Mouse (Mus musculus): Measurements from ENCODE around the gene E130114P18Rik. TPM values are rescaled to one million over a fixed set of nuclear protein-coding genes. Genes with fewer than 3 reads are reported as not detected.

The E130114P18Rik gene
- polyA plus RNA-seq, 1 experiment from 2014 or later: 24.4 TPM

DNA sequence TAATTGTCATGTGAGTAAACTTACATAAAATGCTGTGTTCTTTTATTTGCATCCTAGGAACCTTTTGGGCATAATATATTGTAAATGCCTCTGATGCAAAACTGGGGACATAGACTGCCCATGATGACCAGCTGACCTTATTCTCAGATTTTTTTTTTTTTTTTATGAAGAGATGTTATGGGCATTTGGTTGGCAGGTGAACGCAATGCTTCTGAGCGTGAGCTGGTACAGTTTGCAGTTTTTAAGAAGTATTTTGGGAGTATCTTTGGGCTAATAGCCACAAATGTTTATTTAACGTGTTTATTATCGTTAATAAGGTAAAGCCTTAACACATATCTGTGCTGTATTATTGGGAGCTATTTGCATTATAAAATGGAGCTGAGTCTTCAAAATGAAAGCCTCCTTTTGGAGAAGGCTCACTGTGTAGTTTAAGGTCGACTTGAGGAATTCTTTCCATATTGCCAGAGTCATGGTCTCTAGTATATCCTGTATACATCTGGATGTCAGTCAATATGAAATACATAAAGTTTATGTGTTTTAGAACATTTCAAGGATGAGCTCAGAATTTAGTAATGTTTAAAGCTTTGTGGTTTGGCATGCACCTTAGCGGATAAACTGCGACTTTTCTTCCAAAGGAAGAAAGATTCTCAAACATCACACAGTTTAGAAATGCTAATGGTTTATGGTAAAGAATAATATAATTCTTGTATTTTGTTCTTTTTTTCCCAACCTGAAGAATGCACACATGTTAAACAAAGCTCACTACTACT lies 3.0 kb upstream of the E130114P18Rik start:
- 73% methylated on average over 7 of the region's 7 CpGs for WGBS
- Histone ChIP-seq H3K27me3 (peaks cover 72% of the 10 kb centered on the region), H3K4me3 (replicated peaks) (peak overlapping the region; percentile 15), H3K27ac (no peak overlapping the region), H3K36me3 (peaks cover 9% of the 10 kb centered on the region), H3K9ac (replicated peaks) (no peak overlapping the region; the same call in 1 of the 2 replicates), H3K4me1 (replicated peaks) (peaks cover 24% of the 10 kb centered on the region), H3K4me2 (replicated peaks) (peak overlapping the region; percentile 88), H3K9me3 (no peaks in the 10 kb centered on the region)
- ATAC-seq: no peak

- peaks cover 32% of the 10 kb centered on the region for H3K4me1 ChIP-seq (replicated peaks)
- H3K9me3 ChIP-seq: no peaks in the 10 kb centered on the region
- peaks cover 9% of the 10 kb centered on the region for H3K36me3 ChIP-seq
- peak overlapping the region; percentile 72 for H3K4me3 ChIP-seq (replicated peaks)
- WGBS: 30% methylated on average over 7 of the region's 7 CpGs
- H3K27ac ChIP-seq: 0 out of 2 replicates have a peak overlapping the region, but pooled peaks have one; percentile 7
- ATAC-seq: no peak
- H3K27me3 ChIP-seq: peaks cover 72% of the 10 kb centered on the region
- peak overlapping the region; percentile 88 for H3K4me2 ChIP-seq (replicated peaks)
- H3K9ac ChIP-seq (replicated peaks): peak overlapping the region; percentile 24; the same call in 1 of the 2 replicates
Observed at GRCm38 (mm10) chr4:97780024-97780423, 2.1 kb upstream of the E130114P18Rik start.

DNA sequence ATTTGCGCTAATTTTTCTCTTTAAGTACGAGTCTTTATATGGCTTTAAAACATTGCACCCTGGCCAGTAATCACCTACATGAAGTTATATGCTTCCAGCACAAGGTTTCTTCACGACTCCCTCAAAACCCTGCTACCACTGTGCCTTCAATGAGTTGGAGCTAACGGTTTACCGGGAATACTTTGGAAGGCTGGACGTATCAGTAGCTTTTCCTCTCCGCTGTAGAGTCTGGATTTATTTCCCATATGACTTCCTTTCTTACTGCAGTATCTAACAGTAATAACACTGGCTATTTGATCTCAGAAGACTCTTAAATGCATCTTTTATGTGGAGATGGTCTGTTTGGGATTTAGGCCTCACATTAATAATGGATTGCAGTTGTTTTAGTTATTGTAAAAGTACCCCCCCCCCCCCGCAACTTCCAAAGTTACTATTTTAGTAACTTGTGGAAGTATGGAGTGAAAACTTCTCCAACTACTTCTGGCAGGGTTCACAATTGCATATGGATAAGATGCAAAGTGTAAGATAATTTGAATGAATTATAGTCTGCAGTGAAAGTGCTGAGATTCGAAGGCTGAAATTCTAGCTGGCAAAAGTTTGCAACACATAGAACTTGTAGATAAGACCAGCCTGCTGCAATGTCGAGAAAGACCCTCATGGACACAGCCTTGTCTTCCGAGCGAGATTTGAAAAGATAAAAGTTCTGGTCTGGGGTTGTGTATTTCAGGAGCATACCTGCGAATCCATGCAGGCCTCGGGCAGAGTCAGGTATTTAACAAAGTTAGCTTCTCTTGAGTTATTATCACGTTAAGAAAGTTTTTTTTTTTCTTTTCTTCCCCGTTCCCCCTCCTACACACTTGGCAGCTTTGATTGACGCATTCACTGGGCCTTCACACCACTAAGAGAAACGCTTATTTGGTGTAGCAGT lies 1.4 kb upstream of the E130114P18Rik start:
- Histone ChIP-seq H3K4me1 (replicated peaks) (peaks cover 36% of the 10 kb centered on the region), H3K4me3 (replicated peaks) (peak overlapping the region; percentile 72), H3K4me2 (replicated peaks) (peak overlapping the region; percentile 88), H3K36me3 (peaks cover 9% of the 10 kb centered on the region), H3K9me3 (no peaks in the 10 kb centered on the region), H3K27me3 (peaks cover 71% of the 10 kb centered on the region), H3K27ac (peak overlapping the region; percentile 85), H3K9ac (replicated peaks) (peak overlapping the region; percentile 94)
- WGBS: 6% methylated on average over 18 of the region's 18 CpGs
- no peak for ATAC-seq

- peaks cover 71% of the 10 kb centered on the region for H3K27me3 ChIP-seq
- ATAC-seq: peak; percentile 29
Observed at GRCm38 (mm10) chr4:97778211-97779002, 529 bp upstream of the E130114P18Rik start.

DNA sequence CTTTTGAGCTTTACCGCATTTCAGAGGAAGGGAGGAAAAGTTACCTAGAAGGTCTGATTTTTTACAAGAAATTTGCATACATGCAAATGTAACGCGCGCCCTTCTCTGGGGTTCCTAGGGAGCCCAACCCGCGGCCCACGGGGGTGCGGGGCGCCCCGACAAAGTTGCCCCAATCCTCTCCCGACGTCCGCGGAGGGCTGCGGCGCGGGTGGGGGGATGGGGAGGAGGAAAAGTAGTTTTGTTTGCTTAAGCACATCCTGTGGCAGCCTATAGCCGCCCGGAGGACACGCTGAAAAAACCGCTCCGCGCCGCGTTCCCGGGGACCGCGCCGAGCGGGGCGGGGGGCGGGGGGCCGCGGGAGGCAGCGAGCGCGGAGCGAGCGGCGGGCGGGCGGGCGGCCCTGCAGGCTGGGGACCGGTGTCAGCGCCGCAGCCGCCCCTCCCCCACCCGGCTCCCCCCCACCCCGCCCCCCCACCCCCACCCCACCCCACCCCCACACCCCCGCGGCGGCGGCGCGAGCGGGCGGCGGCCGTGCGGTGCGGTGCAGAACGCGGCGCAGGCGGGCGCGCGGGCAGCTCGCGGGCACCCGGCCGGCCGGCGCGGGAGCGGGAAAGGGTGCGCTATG lies 685 bp downstream of the E130114P18Rik start:
- H3K27ac ChIP-seq: peak overlapping the region; percentile 85
- H3K4me3 ChIP-seq (replicated peaks): peak overlapping the region; percentile 72
- H3K9me3 ChIP-seq: no peaks in the 10 kb centered on the region
- peak; percentile 61 for ATAC-seq
- under 1% methylated on average over 49 of the region's 77 CpGs for WGBS
- H3K36me3 ChIP-seq: no peaks in the 10 kb centered on the region
- peak overlapping the region; percentile 94 for H3K9ac ChIP-seq (replicated peaks)
- H3K4me1 ChIP-seq (replicated peaks): peaks cover 45% of the 10 kb centered on the region
- peak overlapping the region; percentile 88 for H3K4me2 ChIP-seq (replicated peaks)
- peaks cover 60% of the 10 kb centered on the region for H3K27me3 ChIP-seq

More at GRCm38 (mm10) chr4:97778211-97779002, 529 bp upstream of the E130114P18Rik start:
- Histone ChIP-seq H3K9me3 (no peaks in the 10 kb centered on the region), H3K27ac (peak overlapping the region; percentile 85), H3K36me3 (peaks cover 5% of the 10 kb centered on the region), H3K4me3 (replicated peaks) (peak overlapping the region; percentile 72), H3K9ac (replicated peaks) (peak overlapping the region; percentile 94), H3K4me2 (replicated peaks) (peak overlapping the region; percentile 88), H3K4me1 (replicated peaks) (peaks cover 44% of the 10 kb centered on the region)
- WGBS: under 1% methylated on average over 85 of the region's 94 CpGs

- WGBS: under 1% methylated on average over 10 of the region's 10 CpGs
Observed at GRCm38 (mm10) chr4:97776388-97777080, 1.3 kb downstream of the E130114P18Rik start.

DNA sequence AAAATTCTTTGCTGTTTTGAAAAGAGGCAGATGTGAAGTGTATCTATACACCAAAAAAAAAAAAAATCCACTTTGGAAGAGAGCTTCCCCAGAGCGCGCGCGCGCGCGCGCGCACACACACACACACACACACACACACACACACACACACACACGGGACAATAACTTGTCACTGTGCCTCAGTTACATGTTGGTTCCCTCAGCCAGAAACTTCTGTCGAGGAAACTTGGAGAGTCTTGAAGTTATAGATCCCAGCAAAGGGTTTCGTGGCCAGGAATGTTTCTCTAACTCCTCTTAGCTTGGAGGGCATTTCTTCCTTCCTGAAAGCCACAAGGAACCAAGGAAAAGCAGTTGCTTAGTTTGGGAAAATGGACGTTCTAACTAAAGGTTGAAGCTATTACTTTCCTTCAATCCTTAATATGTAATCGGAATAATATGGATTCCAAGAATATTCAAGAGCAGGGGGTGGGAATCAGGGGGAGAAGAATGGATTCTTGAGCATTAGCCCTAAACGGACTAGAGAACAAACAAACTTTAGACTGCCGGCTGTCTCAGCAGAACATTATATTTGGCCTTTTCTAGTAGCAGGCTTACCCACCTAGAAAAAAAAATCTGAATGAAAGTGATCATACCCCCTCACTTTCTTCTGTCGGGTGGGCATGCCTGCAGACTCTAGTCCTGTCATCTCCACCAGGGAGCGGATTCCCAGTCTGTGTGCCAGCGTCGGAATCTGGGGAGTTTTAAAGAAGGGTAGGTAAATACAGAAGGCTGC lies 2.2 kb downstream of the E130114P18Rik start:
- peaks cover 56% of the 10 kb centered on the region for H3K27me3 ChIP-seq

More at GRCm38 (mm10) chr4:97776388-97777080, 1.3 kb downstream of the E130114P18Rik start:
- ATAC-seq: no peak
- H3K27me3 ChIP-seq: peaks cover 60% of the 10 kb centered on the region
- peak overlapping the region; percentile 72 for H3K4me3 ChIP-seq (replicated peaks)
- H3K9me3 ChIP-seq: no peaks in the 10 kb centered on the region
- H3K4me1 ChIP-seq (replicated peaks): peaks cover 49% of the 10 kb centered on the region
- no peaks in the 10 kb centered on the region for H3K36me3 ChIP-seq
- peak overlapping the region; percentile 85 for H3K27ac ChIP-seq
- peak overlapping the region; percentile 94 for H3K9ac ChIP-seq (replicated peaks)
- peak overlapping the region; percentile 88 for H3K4me2 ChIP-seq (replicated peaks)

GRCm38 (mm10) chr4:97775059-97775458 lies 2.8 kb downstream of the E130114P18Rik start:
- Histone ChIP-seq H3K4me1 (replicated peaks) (peaks cover 48% of the 10 kb centered on the region), H3K9me3 (no peaks in the 10 kb centered on the region), H3K36me3 (no peaks in the 10 kb centered on the region), H3K4me3 (replicated peaks) (peak overlapping the region; percentile 72; the same call in 1 of the 2 replicates), H3K9ac (replicated peaks) (no peak overlapping the region), H3K27me3 (peaks cover 52% of the 10 kb centered on the region), H3K4me2 (replicated peaks) (peak overlapping the region; percentile 88), H3K27ac (peak overlapping the region; percentile 61)
- WGBS: under 1% methylated on average over 13 of the region's 13 CpGs
- ATAC-seq: no peak

More for the DNA sequence above, 2.2 kb downstream of the E130114P18Rik start:
- WGBS: under 1% methylated on average over 20 of the region's 20 CpGs
- H3K36me3 ChIP-seq: no peaks in the 10 kb centered on the region
- ATAC-seq: no peak
- H3K4me2 ChIP-seq (replicated peaks): peak overlapping the region; percentile 88
- H3K9me3 ChIP-seq: no peaks in the 10 kb centered on the region
- H3K27ac ChIP-seq: peak overlapping the region; percentile 47
- H3K4me1 ChIP-seq (replicated peaks): peaks cover 51% of the 10 kb centered on the region
- peak overlapping the region; percentile 24; the same call in 1 of the 2 replicates for H3K9ac ChIP-seq (replicated peaks)
- H3K4me3 ChIP-seq (replicated peaks): peak overlapping the region; percentile 72

- H3K4me3 ChIP-seq (replicated peaks): 0 out of 2 replicates have a peak overlapping the region, but pooled peaks have one; percentile 72
- H3K27ac ChIP-seq: peak overlapping the region; percentile 61
- no peak for ATAC-seq
- no peaks in the 10 kb centered on the region for H3K9me3 ChIP-seq
- H3K27me3 ChIP-seq: peaks cover 47% of the 10 kb centered on the region
- 16% methylated on average over 4 of the region's 4 CpGs for WGBS
- H3K4me2 ChIP-seq (replicated peaks): peak overlapping the region; percentile 88
- H3K9ac ChIP-seq (replicated peaks): no peak overlapping the region
- no peaks in the 10 kb centered on the region for H3K36me3 ChIP-seq
- peaks cover 47% of the 10 kb centered on the region for H3K4me1 ChIP-seq (replicated peaks)
Observed at GRCm38 (mm10) chr4:97774446-97774950, 3.4 kb downstream of the E130114P18Rik start.

- peaks cover 41% of the 10 kb centered on the region for H3K27me3 ChIP-seq
- H3K27ac ChIP-seq: 0 out of 2 replicates have a peak overlapping the region, but pooled peaks have one; percentile 89
- peak overlapping the region; percentile 50 for H3K4me3 ChIP-seq (replicated peaks)
- no peaks in the 10 kb centered on the region for H3K9me3 ChIP-seq
- H3K9ac ChIP-seq (replicated peaks): no peak overlapping the region
- H3K4me1 ChIP-seq (replicated peaks): peaks cover 46% of the 10 kb centered on the region
- 42% methylated on average over 2 of the region's 2 CpGs for WGBS
- no peaks in the 10 kb centered on the region for H3K36me3 ChIP-seq
- peak overlapping the region; percentile 54 for H3K4me2 ChIP-seq (replicated peaks)
- no peak for ATAC-seq
Observed at GRCm38 (mm10) chr4:97773791-97774190, 4.1 kb downstream of the E130114P18Rik start.

All from midbrain, embryonic 13.5 days (tissue).